ENCODE assay signal across 31 mouse cellular contexts in the genomic region with DNA sequence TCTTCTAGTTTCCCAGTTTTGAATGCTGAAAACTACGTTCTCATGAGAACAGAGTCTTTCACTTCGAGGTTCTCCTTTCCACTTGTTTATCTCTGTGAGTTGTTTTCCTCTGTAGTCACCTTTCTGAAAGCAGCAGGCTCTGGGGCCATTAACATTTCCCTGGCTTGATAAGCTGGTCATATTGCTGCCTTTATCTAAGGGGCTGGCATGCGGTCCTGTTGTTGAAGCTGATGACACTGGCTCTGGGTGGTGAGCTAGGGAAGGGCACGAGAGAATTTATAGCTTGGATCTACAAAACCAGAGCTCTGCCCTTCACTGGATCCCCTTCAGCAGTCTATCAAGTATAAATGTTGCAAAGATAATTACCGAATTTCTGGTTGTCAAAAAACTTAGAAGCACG. TPM values are rescaled to one million over a fixed set of nuclear protein-coding genes. Genes with fewer than 3 reads are reported as not detected.
A peak's percentile ranks its signal among the peaks of the same experiment; 100 is the strongest.
DNase-seq lines count a peak whose midpoint lies in the region; ATAC-seq lines count a peak whose summit lies in the region.
"Had no signal": no experiment of that assay in that cellular context is flagged by ENCODE, and none has a peak within 500 bp of the region (broad histone marks: within the 10 kb centered on the region; RNA-seq: fewer than 3 reads in every experiment).

No protein-coding gene starts in this region.

- H3K9me3 ChIP-seq in heart, embryonic 14.5 days (ENCODE audit: control insufficient read depth, low read length) = no peaks in the 10 kb centered on the region
- H3K9me3 ChIP-seq: forebrain, embryonic 12.5 days; hindbrain, embryonic 13.5 days; limb, embryonic 13.5 days; lung, embryonic 15.5 days; stomach, embryonic 15.5 days had no signal

- intact Hi-C loops in heart, postnatal 25 days (cut with DNase I) = no loop called here
- intact Hi-C loops in heart, postnatal 14 days (cut with DNase I) = no loop called here

- no peaks in the 10 kb centered on the region for H3K27me3 ChIP-seq in heart, embryonic 14.5 days (ENCODE audit: control insufficient read depth, insufficient read depth, low read length)
- H3K27me3 ChIP-seq: CH12.LX; forebrain, embryonic 12.5 days; hindbrain, embryonic 13.5 days; limb, embryonic 13.5 days; lung, embryonic 15.5 days; stomach, embryonic 15.5 days had no signal

- H3K9ac ChIP-seq in heart, embryonic 14.5 days (ENCODE audit: low read length) = no peak overlapping the region
- H3K9ac ChIP-seq: forebrain, embryonic 12.5 days; forebrain, postnatal 0 days; hindbrain, embryonic 13.5 days; limb, embryonic 13.5 days; lung, embryonic 15.5 days; stomach, embryonic 15.5 days had no signal

- H3K27ac ChIP-seq in heart, embryonic 14.5 days (replicated peaks in 1 of 2; ENCODE audit: control insufficient read depth in 1 of 2, insufficient read depth in 1 of 2, low read depth in 2 of 2, low read length in 2 of 2) = peak overlapping the region; percentile 59 to 77
- H3K27ac ChIP-seq: forebrain, embryonic 12.5 days; hindbrain, embryonic 13.5 days; limb, embryonic 13.5 days; lung, embryonic 15.5 days; stomach, embryonic 15.5 days had no signal

- H3K4me1 ChIP-seq in heart, embryonic 14.5 days (ENCODE audit: control insufficient read depth in 2 of 2, insufficient read depth in 2 of 2, low read length in 2 of 2) = peaks cover 2 to 32% of the 10 kb centered on the region in 2 experiments; a peak in 3 of 4 replicates
- H3K4me1 ChIP-seq: forebrain, embryonic 12.5 days; hindbrain, embryonic 13.5 days; limb, embryonic 13.5 days had no signal

- ATAC-seq in heart, embryonic 14.5 days (ENCODE audit: insufficient number of reproducible peaks, insufficient read depth, low FRiP score, low read depth) = peak; percentile 76; the same call in 1 of the 2 replicates
- ATAC-seq: activated CD4-positive, CD25-positive, alpha-beta regulatory T cell, adult 4 months; forebrain, postnatal 0 days; midbrain, embryonic 16.5 days had no signal

- H3K36me3 ChIP-seq in heart, embryonic 14.5 days (ENCODE audit: control insufficient read depth, insufficient read depth, low read length) = no peaks in the 10 kb centered on the region
- H3K36me3 ChIP-seq: forebrain, embryonic 12.5 days; hindbrain, embryonic 13.5 days; limb, embryonic 13.5 days; lung, embryonic 15.5 days; stomach, embryonic 15.5 days had no signal

- WGBS in heart, embryonic 14.5 days = 15% methylated on average over 6 of the region's 6 CpGs

- peak overlapping the region; percentile 54 for H3K4me2 ChIP-seq in heart, embryonic 14.5 days (ENCODE audit: low read length)
- H3K4me2 ChIP-seq: forebrain, embryonic 12.5 days; hindbrain, embryonic 13.5 days; limb, embryonic 13.5 days; liver, embryonic 11.5 days; lung, embryonic 15.5 days; midbrain, embryonic 11.5 days; stomach, embryonic 15.5 days had no signal

- DNase-seq in heart, adult 11 months = peak; percentile 97
- no peak for DNase-seq in heart, postnatal 25 days (ENCODE audit: low spot score)
- DNase-seq in heart, postnatal 14 days = peak; percentile 26 to 50
- no peak for DNase-seq in cerebellum, postnatal 10 days
- DNase-seq in gastrocnemius, postnatal 10 days = no peak
- no peak for DNase-seq in kidney, postnatal 10 days
- DNase-seq in kidney, postnatal 4 days = no peak
- DNase-seq: adrenal gland, adult 8-10 months; cerebellum, adult 11 months; cerebellum, postnatal 14 days; forebrain, postnatal 0 days; gastrocnemius, postnatal 14 days; kidney, adult 8-10 months; kidney, postnatal 14 days; lung, postnatal 36 days; right cerebral cortex, postnatal 25 days had no signal

- H3K4me3 ChIP-seq in heart, embryonic 14.5 days (ENCODE audit: control insufficient read depth in 1 of 2, insufficient read depth in 1 of 2, low read depth in 1 of 2, low read length in 2 of 2) = no peak overlapping the region
- H3K4me3 ChIP-seq: erythroblast, embryonic 14.5 days; forebrain, embryonic 12.5 days; hindbrain, embryonic 13.5 days; limb, embryonic 13.5 days; lung, embryonic 15.5 days; stomach, embryonic 15.5 days had no signal

RNA-seq across cellular contexts. Expression of a gene that starts 24.6 kb away (rescaled TPM):
- 10 to 100 TPM; 54.3 to 54.9 TPM for total RNA-seq in heart, postnatal 25 days (2021)
- polyA plus RNA-seq in heart, embryonic 14.5 days (2014; fragmentation: Nextera tagmentation; extraction: Ambion mirVana) = 14.7 and 14.8 TPM in 2 replicates
- total RNA-seq in heart, postnatal 14 days (2021) = 10 to 100 TPM; 56.4 to 58.2 TPM
- 1 to 10 TPM; 7.0 to 8.1 TPM for total RNA-seq in gastrocnemius, postnatal 10 days (2021)
- total RNA-seq: granulocyte monocyte progenitor cell, adult 5-6 weeks; megakaryocyte, adult 5-6 weeks had no signal
- polyA plus RNA-seq: C2C12; erythroblast, embryonic 14.5 days had no signal

Comparison
In these comparisons a context has a peak if more than half of its experiments do, and no peak if none do; other contexts are left out.
1. DNase-seq: peak in heart, adult 11 months (single experiment) and heart, postnatal 14 days (2 of 2); none in heart, postnatal 25 days (single experiment), cerebellum, postnatal 10 days (0 of 2), gastrocnemius, postnatal 10 days (single experiment), kidney, postnatal 10 days (single experiment) and kidney, postnatal 4 days (0 of 2).
2. RNA of a gene that starts 24.6 kb away (total RNA-seq): 56.4 to 58.2 TPM in heart, postnatal 14 days and 54.3 to 54.9 TPM in heart, postnatal 25 days; 7.0 to 8.1 TPM in gastrocnemius, postnatal 10 days; every median in the first group is over 4 times any median in the second.